Mouse (Mus musculus): ENCODE results near the gene Pmch. TPM values are rescaled to one million over a fixed set of nuclear protein-coding genes. Genes with fewer than 3 reads are reported as not detected.

Pmch gene
- not detected in 2 replicates for total RNA-seq (2017)

GRCm38 (mm10) chr10:88090772-88091171, at the start of gene Pmch:
Gene Pmch (plus strand): TSS chr10:88091072.
- ATAC-seq (replicated peaks; ENCODE audit: low read depth, poor library complexity, severe bottlenecking): no peak

- ATAC-seq (replicated peaks; ENCODE audit: low read depth, poor library complexity, severe bottlenecking): no peak
These were observed 46.6 kb upstream of the Pmch start for GRCm38 (mm10) chr10:88044297-88044696.

DNA sequence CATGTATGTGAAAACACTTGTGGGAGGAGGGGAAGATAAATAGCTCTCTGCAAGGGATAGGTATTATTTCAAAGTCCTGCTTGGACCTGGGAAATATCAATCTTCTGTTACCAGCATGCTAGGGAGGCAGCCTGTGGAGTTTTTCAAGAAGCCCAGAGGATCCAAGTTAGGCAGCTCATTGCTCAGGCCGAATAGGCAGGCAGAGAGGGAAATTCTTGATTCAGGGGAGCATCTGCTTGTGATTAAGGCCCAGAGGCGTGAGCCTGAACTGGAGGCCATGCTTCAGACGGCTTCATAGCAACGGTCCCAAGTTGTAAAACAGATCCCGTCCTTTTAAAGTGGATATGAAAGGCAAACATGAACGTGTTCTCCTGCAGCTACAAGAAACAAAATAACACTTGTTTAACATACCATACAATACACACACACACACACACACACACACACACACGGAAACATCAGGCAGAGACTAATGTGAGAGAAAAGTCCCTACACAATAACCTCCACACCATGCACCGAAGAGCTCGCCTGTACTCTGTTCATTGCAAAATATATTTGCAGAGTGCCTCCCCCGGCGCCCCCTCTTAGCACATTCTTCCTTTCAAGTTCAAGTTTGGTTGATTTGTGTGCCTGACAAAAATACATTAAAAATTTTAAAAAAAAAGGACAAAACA, 44.6 kb upstream of the Pmch start:
- no peak for ATAC-seq (replicated peaks; ENCODE audit: low read depth, poor library complexity, severe bottlenecking)

GRCm38 (mm10) chr10:88054233-88054985, 36.5 kb upstream of the Pmch start:
- peak; percentile 79 for ATAC-seq (replicated peaks; ENCODE audit: low read depth, poor library complexity, severe bottlenecking)

DNA sequence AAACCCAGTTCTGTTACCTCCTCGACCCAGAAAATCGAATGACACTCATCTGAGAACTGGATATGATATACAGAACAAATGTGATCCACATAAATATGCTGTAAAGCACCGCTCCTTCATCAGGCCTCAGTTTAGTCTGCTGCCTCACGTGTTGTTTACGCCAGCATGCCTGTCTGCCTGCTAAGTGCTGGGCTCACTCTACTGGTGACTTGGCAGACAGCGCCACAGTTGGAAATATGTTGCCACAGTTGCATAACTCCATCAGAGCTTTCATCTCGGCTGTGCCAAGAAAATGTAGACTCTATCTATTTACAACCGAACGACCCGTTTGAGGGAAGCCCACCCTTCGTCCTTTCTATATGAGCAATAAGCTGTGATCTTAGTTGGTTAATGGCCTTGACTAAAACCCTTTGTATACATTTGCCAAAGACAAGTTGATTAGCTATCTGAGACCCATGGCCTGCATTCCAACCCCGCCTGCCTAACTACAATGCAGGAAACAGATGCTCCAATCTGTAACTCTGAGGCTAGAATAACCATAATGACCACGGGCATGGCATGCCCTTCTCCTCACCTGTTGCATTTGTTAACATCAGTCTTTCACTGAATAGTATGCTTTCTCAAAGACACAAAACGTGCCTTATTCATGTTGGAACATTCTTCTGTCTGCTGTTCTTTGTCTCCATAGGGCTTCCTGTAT, 33.8 kb upstream of the Pmch start:
- ATAC-seq (replicated peaks; ENCODE audit: low read depth, poor library complexity, severe bottlenecking): no peak

DNA sequence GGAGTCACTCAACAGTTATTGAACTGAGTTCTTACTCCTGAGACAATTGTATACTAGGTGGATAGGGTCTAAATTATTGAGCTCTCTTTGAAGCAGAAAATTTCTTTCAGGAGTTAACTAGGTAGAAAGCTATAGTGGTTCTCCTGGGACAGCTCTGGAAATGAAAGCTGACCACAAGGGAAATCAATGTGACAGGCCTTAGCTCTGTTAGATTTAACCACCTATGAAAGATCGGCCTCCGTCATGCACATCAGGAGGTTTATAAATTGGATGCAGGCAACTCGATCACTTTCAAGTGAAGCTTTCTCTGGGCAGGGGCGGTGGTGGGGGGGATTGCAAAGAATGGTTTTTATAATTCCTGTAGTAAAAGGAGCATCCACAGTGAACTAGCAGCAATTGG, 27.4 kb upstream of the Pmch start:
- ATAC-seq (replicated peaks; ENCODE audit: low read depth, poor library complexity, severe bottlenecking): no peak

GRCm38 (mm10) chr10:88064872-88065271, 26.0 kb upstream of the Pmch start:
- ATAC-seq (replicated peaks; ENCODE audit: low read depth, poor library complexity, severe bottlenecking): no peak

DNA sequence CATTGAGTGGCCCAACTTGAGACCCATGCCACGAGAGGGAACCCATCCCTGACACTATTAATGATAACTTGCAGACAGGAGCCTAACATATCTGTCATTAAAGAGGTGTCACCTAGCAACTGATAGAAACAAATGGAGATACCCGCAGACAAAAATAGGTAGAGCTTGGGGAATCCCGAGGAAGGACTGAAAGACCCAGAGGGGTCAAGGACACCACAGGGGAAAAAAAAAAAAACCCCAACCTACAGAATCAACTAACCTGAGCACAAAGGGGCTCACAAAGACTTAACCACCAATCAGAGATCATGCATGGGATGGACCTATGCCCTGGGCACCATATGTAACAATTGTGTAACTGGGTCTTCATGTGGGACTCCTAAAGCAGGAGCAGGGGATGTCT, 23.5 kb upstream of the Pmch start:
- no peak for ATAC-seq (replicated peaks; ENCODE audit: low read depth, poor library complexity, severe bottlenecking)

- no peak for ATAC-seq (replicated peaks; ENCODE audit: low read depth, poor library complexity, severe bottlenecking)
These were observed 15.3 kb downstream of the Pmch start for GRCm38 (mm10) chr10:88106169-88106568.

DNA sequence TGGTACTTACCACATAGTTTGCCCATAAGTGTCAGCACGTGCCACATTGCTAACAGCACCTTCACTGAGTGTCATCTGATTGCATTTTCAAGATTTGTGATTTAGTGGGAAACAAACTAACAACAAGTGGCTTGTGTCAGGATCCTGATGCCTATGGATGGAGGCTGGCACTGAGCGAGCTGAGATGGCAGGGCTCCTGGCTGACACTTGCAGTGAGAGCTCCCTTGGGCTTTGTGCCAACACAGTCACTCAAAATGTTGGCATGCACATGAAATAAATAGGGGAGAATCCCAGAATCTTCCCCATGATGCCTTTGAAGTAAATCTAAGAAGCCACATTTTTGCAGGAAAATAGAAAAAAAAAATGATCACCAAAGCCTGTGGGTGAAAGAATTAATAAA, 22.4 kb downstream of the Pmch start:
- no peak for ATAC-seq (replicated peaks; ENCODE audit: low read depth, poor library complexity, severe bottlenecking)

GRCm38 (mm10) chr10:88119721-88120120, 28.8 kb downstream of the Pmch start:
- no peak for ATAC-seq (replicated peaks; ENCODE audit: low read depth, poor library complexity, severe bottlenecking)

DNA sequence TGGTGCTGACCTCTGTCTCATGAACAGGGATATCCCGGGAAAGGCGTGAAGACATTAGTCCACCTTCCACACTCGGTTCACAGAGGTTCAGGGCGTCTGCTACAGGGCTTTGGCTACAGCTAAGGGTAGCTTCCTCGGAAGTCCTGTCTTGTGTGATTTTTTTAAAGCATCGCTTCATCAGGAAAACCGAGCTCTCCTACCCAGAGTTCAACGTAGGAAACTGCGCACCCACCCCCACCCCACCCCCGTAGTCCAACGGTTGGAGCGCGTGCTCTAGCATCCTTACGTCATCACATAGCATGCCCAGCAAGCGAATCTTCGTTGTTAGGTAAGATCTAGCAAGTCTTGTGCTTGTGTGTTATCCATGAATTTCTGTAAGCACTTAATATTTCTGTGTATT, 44.8 kb downstream of the Pmch start:
- no peak for ATAC-seq (replicated peaks; ENCODE audit: low read depth, poor library complexity, severe bottlenecking)

Other genes with a start within 250 kb of the Pmch start
- gene Igf1, start 232.8 kb upstream of the Pmch start, total RNA-seq (2017): 0.23 and 0.44 TPM in 2 replicates
- 32.2 and 57.5 TPM in 2 replicates for gene Parpbp, start 55.9 kb downstream of the Pmch start, total RNA-seq (2017)
- 69.1 and 73.0 TPM in 2 replicates for gene Nup37, start 55.9 kb downstream of the Pmch start, total RNA-seq (2017)
- gene Washc3, start 110.0 kb downstream of the Pmch start, total RNA-seq (2017): 35.9 and 61.2 TPM in 2 replicates